Comparison of ENCODE assay signal across 9 mouse cellular contexts in genomic region chr1:89969072-89969713, GRCm38 (mm10). TPM values are rescaled to one million over a fixed set of nuclear protein-coding genes. Genes with fewer than 3 reads are reported as not detected.
DNase-seq lines count a peak whose midpoint lies in the region; ATAC-seq lines count a peak whose summit lies in the region.
"Had no signal": no experiment of that assay in that cellular context is flagged by ENCODE, and none has a peak within 500 bp of the region (broad histone marks: within the 10 kb centered on the region; RNA-seq: fewer than 3 reads in every experiment).

No protein-coding gene starts in this region.

- no peaks in the 10 kb centered on the region for H3K9me3 ChIP-seq in lung, embryonic 15.5 days
- H3K9me3 ChIP-seq in embryonic facial prominence, embryonic 13.5 days, result no peaks in the 10 kb centered on the region
- H3K9me3 ChIP-seq in hindbrain, embryonic 14.5 days (ENCODE audit: control insufficient read depth, low read length), result no peaks in the 10 kb centered on the region
- H3K9me3 ChIP-seq in neural tube, embryonic 15.5 days (replicated peaks), result no peaks in the 10 kb centered on the region

- peaks cover 23% of the 10 kb centered on the region for H3K4me1 ChIP-seq in lung, embryonic 15.5 days
- H3K4me1 ChIP-seq in embryonic facial prominence, embryonic 13.5 days, result peaks cover 7% of the 10 kb centered on the region; the same call in 1 of the 2 replicates
- H3K4me1 ChIP-seq in hindbrain, embryonic 14.5 days (replicated peaks; ENCODE audit: control insufficient read depth, insufficient read depth, low read length), result peaks cover 9% of the 10 kb centered on the region
- H3K4me1 ChIP-seq in neural tube, embryonic 15.5 days, result peaks cover 27% of the 10 kb centered on the region

- H3K27ac ChIP-seq in lung, embryonic 15.5 days, result no peak overlapping the region
- H3K27ac ChIP-seq in embryonic facial prominence, embryonic 13.5 days, result no peak overlapping the region
- H3K27ac ChIP-seq in hindbrain, embryonic 14.5 days, result no peak overlapping the region
- no peak overlapping the region for H3K27ac ChIP-seq in neural tube, embryonic 15.5 days (replicated peaks)

- peak overlapping the region; percentile 97 for H3K4me2 ChIP-seq in lung, embryonic 15.5 days
- H3K4me2 ChIP-seq in embryonic facial prominence, embryonic 13.5 days, result peak overlapping the region; percentile 98
- H3K4me2 ChIP-seq in hindbrain, embryonic 14.5 days (replicated peaks), result peak overlapping the region; percentile 88
- peak overlapping the region; percentile 76 for H3K4me2 ChIP-seq in neural tube, embryonic 15.5 days

- WGBS in lung, embryonic 15.5 days, result 49% methylated on average over 10 of the region's 10 CpGs
- WGBS in embryonic facial prominence, embryonic 13.5 days, result 49% methylated on average over 10 of the region's 10 CpGs
- 49% methylated on average over 10 of the region's 10 CpGs for WGBS in hindbrain, embryonic 14.5 days
- 59% methylated on average over 10 of the region's 10 CpGs for WGBS in neural tube, embryonic 15.5 days

- no peak for DNase-seq in lung, adult 18-20 months
- no peak for DNase-seq in hindbrain, embryonic 14.5 days (ENCODE audit: low spot score)
- no peak for DNase-seq in gastrocnemius, postnatal 4 days (ENCODE audit: low spot score in 2 of 2)
- DNase-seq in lung, postnatal 25 days (ENCODE audit: low spot score), result no peak

- ATAC-seq in lung, embryonic 15.5 days (ENCODE audit: borderline replicate concordance, extremely low read depth, low FRiP score, low TSS enrichment), result no peak
- ATAC-seq in embryonic facial prominence, embryonic 13.5 days (ENCODE audit: insufficient number of reproducible peaks, insufficient read depth, low FRiP score, low TSS enrichment, low read depth), result no peak
- ATAC-seq in hindbrain, embryonic 14.5 days (ENCODE audit: low FRiP score), result no peak
- no peak for ATAC-seq in neural tube, embryonic 15.5 days (ENCODE audit: low FRiP score)

- H3K27me3 ChIP-seq in lung, embryonic 15.5 days, result peaks cover 68% of the 10 kb centered on the region
- H3K27me3 ChIP-seq in embryonic facial prominence, embryonic 13.5 days, result peaks cover 76% of the 10 kb centered on the region
- H3K27me3 ChIP-seq in hindbrain, embryonic 14.5 days (ENCODE audit: control insufficient read depth, insufficient read depth, low read length), result peaks cover 37% of the 10 kb centered on the region
- H3K27me3 ChIP-seq in neural tube, embryonic 15.5 days (replicated peaks), result peaks cover 31% of the 10 kb centered on the region

- no peak overlapping the region for H3K9ac ChIP-seq in lung, embryonic 15.5 days
- H3K9ac ChIP-seq in embryonic facial prominence, embryonic 13.5 days, result no peak overlapping the region; the same call in 1 of the 2 replicates
- peak overlapping the region; percentile 74 for H3K9ac ChIP-seq in hindbrain, embryonic 14.5 days
- H3K9ac ChIP-seq in neural tube, embryonic 15.5 days (replicated peaks), result peak overlapping the region; percentile 50; the same call in 1 of the 2 replicates

- H3K4me3 ChIP-seq in lung, embryonic 15.5 days, result no peak overlapping the region
- H3K4me3 ChIP-seq in embryonic facial prominence, embryonic 13.5 days, result peak overlapping the region; percentile 66
- H3K4me3 ChIP-seq in hindbrain, embryonic 14.5 days (replicated peaks; ENCODE audit: low read length), result peak overlapping the region; percentile 61; the same call in 1 of the 2 replicates
- peak overlapping the region; percentile 55; the same call in 1 of the 2 replicates for H3K4me3 ChIP-seq in neural tube, embryonic 15.5 days (replicated peaks)

- H3K36me3 ChIP-seq in lung, embryonic 15.5 days, result no peaks in the 10 kb centered on the region
- H3K36me3 ChIP-seq in embryonic facial prominence, embryonic 13.5 days, result no peaks in the 10 kb centered on the region
- no peaks in the 10 kb centered on the region for H3K36me3 ChIP-seq in hindbrain, embryonic 14.5 days (replicated peaks; ENCODE audit: control insufficient read depth, insufficient read depth)
- H3K36me3 ChIP-seq in neural tube, embryonic 15.5 days, result no peaks in the 10 kb centered on the region

RNA-seq across cellular contexts. Expression of gene Gbx2, which starts 38.2 kb away (rescaled TPM):
- polyA plus RNA-seq in lung, embryonic 15.5 days (2015; fragmentation: Nextera tagmentation; extraction: Ambion mirVana), result 0.16 TPM in 1 of 2 replicates, not detected in the other
- polyA plus RNA-seq in embryonic facial prominence, embryonic 13.5 days (2015; fragmentation: Nextera tagmentation; extraction: Ambion mirVana), result 0.19 and 0.98 TPM in 2 replicates
- polyA plus RNA-seq in hindbrain, embryonic 14.5 days (2014; fragmentation: Nextera tagmentation; extraction: Ambion mirVana), result 40.6 and 41.6 TPM in 2 replicates
- polyA plus RNA-seq in neural tube, embryonic 15.5 days (2015; fragmentation: Nextera tagmentation; extraction: Ambion mirVana), result 21.7 and 30.5 TPM in 2 replicates
- not detected for total RNA-seq in gastrocnemius, postnatal 4 days (2021)
- total RNA-seq: gastrocnemius, postnatal 10 days; megakaryocyte, adult 5-6 weeks had no signal

RNA-seq across cellular contexts. Expression of gene Asb18, which starts 45.3 kb away (rescaled TPM):
- 0.04 and 0.08 TPM in 2 replicates for polyA plus RNA-seq in lung, embryonic 15.5 days (2015; fragmentation: Nextera tagmentation; extraction: Ambion mirVana)
- 0.11 TPM in 1 of 2 replicates, not detected in the other for polyA plus RNA-seq in embryonic facial prominence, embryonic 13.5 days (2015; fragmentation: Nextera tagmentation; extraction: Ambion mirVana)
- polyA plus RNA-seq in hindbrain, embryonic 14.5 days (2014; fragmentation: Nextera tagmentation; extraction: Ambion mirVana), result 0.30 and 0.66 TPM in 2 replicates
- polyA plus RNA-seq in neural tube, embryonic 15.5 days (2015; fragmentation: Nextera tagmentation; extraction: Ambion mirVana), result 0.64 and 0.72 TPM in 2 replicates
- 10 to 100 TPM in 1 of 2 experiments, 1 to 10 TPM in 1; 8.6 to 10.7 TPM for total RNA-seq in gastrocnemius, postnatal 4 days (2021)
- total RNA-seq: megakaryocyte, adult 5-6 weeks had no signal

Comparison
In these comparisons a context has a peak if more than half of its experiments do, and no peak if none do; other contexts are left out.
1. H3K9ac ChIP-seq: peak in hindbrain, embryonic 14.5 days (single experiment) and neural tube, embryonic 15.5 days (single experiment); none in lung, embryonic 15.5 days (single experiment) and embryonic facial prominence, embryonic 13.5 days (single experiment).
2. RNA of gene Gbx2, which starts 38.2 kb away (polyA plus RNA-seq): 40.6 to 41.6 TPM in hindbrain, embryonic 14.5 days and 21.7 to 30.5 TPM in neural tube, embryonic 15.5 days; 0.19 to 0.98 TPM in embryonic facial prominence, embryonic 13.5 days and 0.16 TPM in lung, embryonic 15.5 days; every median in the first group is over 10 times any median in the second.
3. Peak in every context shown above with its lines, with median percentiles within 50 percentile points of each other: H3K4me2 ChIP-seq.